Mouse (Mus musculus) heart, embryonic 11.5 days (tissue): ENCODE results near the gene Anxa5. TPM values are rescaled to one million over a fixed set of nuclear protein-coding genes. Genes with fewer than 3 reads are reported as not detected.

Experiments used
- ATAC-seq: fragments of 200-750 bp; cut with Nextera tagmentation; replicated peaks from 2 replicates; pipeline ENCODE4 v1.8.0; 2017; ENCODE audit warnings: moderate library complexity; ENCODE audit not compliant: insufficient number of reproducible peaks, low FRiP score, low TSS enrichment
- H3K27ac ChIP-seq: fragments of 300-500 bp; sonication (generic); 2 replicates; pipeline ENCODE4 v1.5.1; 2014; ENCODE audit warnings: mild to moderate bottlenecking, low read depth, low read length
- H3K27me3 ChIP-seq: fragments of 300-500 bp; sonication (generic); 2 replicates; pipeline ENCODE4 v1.6.1; 2014; ENCODE audit warnings: mild to moderate bottlenecking, low read length, mixed read lengths; ENCODE audit not compliant: control insufficient read depth, insufficient read depth
- H3K36me3 ChIP-seq: fragments of 300-500 bp; sonication (generic); 2 replicates; pipeline ENCODE4 v1.6.1; 2014; ENCODE audit warnings: mild to moderate bottlenecking, low read length, moderate library complexity, mixed read lengths; ENCODE audit not compliant: control insufficient read depth, insufficient read depth
- H3K4me1 ChIP-seq: fragments of 300-500 bp; sonication (generic); 2 replicates; pipeline ENCODE4 v1.6.1; 2014; ENCODE audit warnings: low read length; ENCODE audit not compliant: control insufficient read depth, insufficient read depth
- H3K4me2 ChIP-seq: fragments of 300-500 bp; sonication (generic); 2 replicates; pipeline ENCODE4 v1.6.1; 2014; ENCODE audit warnings: mild to moderate bottlenecking, moderate library complexity
- H3K4me3 ChIP-seq: fragments of 300-500 bp; sonication (generic); 2 replicates; pipeline ENCODE4 v1.5.1; 2014; ENCODE audit warnings: low read depth, low read length
- H3K9ac ChIP-seq: fragments of 300-500 bp; sonication (generic); 2 replicates; pipeline ENCODE4 v1.6.1; 2014; ENCODE audit warnings: mild to moderate bottlenecking, low read depth, low read length, moderate library complexity
- H3K9me3 ChIP-seq: fragments of 300-500 bp; sonication (generic); replicated peaks from 2 replicates; pipeline ENCODE4 v1.6.1; 2016; ENCODE audit warnings: low read length; ENCODE audit not compliant: control insufficient read depth
- WGBS: fragments of 180-500 bp; shearing (Covaris S2); extraction: QIAGEN DNeasy Blood & Tissue Kit; methylation state at CpG from one replicate; pipeline ENCODE4 v1.1.7; 2014; ENCODE audit not compliant: insufficient replicate concordance; 5-methylcytosine and 5-hydroxymethylcytosine counted together
- polyA plus RNA-seq: library from polyadenylated mRNA; unstranded; fragments of >200 nt; fragmentation: Nextera tagmentation; extraction: Ambion mirVana; gene quantifications from 2 replicates; pipeline ENCODE4 v1.2.1, GENCODE M21; 2014

Gene Anxa5
- polyA plus RNA-seq, 1 experiment from 2014 or later: 316 TPM

DNA sequence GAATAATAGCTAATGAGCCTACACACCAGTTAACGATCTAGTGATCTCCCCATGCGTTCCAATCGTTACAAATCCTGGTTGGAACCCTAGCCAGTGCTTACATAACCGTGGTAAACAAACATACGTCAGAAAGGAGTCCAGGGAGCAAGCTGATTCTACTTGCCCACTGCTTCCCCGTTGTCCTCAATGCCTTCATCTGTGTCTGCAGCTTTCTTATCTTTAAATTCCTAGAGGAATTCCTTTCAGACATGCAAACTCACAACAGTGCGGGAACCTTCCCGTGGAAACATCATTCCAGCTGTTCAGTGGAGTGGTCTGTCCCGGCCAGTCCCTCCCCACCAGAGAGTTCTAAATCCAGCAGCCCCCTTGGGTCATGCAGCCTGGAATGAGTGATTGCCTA, 7.2 kb upstream of the Anxa5 start:
- H3K4me3 ChIP-seq: no peak overlapping the region
- no peak for ATAC-seq
- peaks cover 21% of the 10 kb centered on the region for H3K4me1 ChIP-seq
- 0 out of 2 replicates have a peak overlapping the region, but pooled peaks have one; percentile 58 for H3K27ac ChIP-seq
- peak overlapping the region; percentile 17; the same call in 1 of the 2 replicates for H3K4me2 ChIP-seq
- WGBS: 21% methylated on average over 9 of the region's 9 CpGs
- no peaks in the 10 kb centered on the region for H3K36me3 ChIP-seq
- no peaks in the 10 kb centered on the region for H3K27me3 ChIP-seq
- no peak overlapping the region for H3K9ac ChIP-seq
- H3K9me3 ChIP-seq: no peaks in the 10 kb centered on the region

- Histone ChIP-seq H3K4me1 (peaks cover 21% of the 10 kb centered on the region), H3K4me3 (peak overlapping the region; percentile 6; the same call in 1 of the 2 replicates), H3K9ac (peak overlapping the region; percentile 70; the same call in 1 of the 2 replicates), H3K36me3 (no peaks in the 10 kb centered on the region), H3K27me3 (no peaks in the 10 kb centered on the region), H3K4me2 (peak overlapping the region; percentile 52), H3K9me3 (no peaks in the 10 kb centered on the region), H3K27ac (peak overlapping the region; percentile 97)
- peak; percentile 75 for ATAC-seq
- 2% methylated on average over 11 of the region's 11 CpGs for WGBS
Observed at GRCm38 (mm10) chr3:36481776-36482193, 6.1 kb upstream of the Anxa5 start.

DNA sequence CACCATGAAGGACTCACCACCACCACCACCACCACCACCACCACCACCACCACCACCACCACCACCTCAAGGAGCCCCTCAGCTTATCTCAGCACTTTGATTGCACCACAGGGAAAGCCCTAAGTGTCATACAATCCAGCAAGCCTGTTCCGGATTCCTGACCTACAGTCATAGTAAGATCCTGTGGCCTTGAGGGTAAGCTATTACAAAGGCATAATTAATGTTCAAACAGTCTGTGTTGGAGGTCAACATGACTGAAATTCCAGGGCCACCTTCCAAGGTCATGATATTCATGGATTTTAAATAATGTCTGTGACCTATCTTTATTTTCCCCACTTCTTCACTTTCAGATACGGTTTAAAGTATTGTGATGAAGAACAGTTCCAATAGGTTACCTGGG, 4.8 kb upstream of the Anxa5 start:
- 76% methylated on average over 2 of the region's 2 CpGs for WGBS
- no peak for ATAC-seq

GRCm38 (mm10) chr3:36478776-36479175, 3.1 kb upstream of the Anxa5 start:
- Histone ChIP-seq H3K4me2 (no peak overlapping the region), H3K4me1 (peaks cover 21% of the 10 kb centered on the region), H3K36me3 (no peaks in the 10 kb centered on the region), H3K27ac (no peak overlapping the region), H3K9ac (no peak overlapping the region), H3K27me3 (no peaks in the 10 kb centered on the region), H3K4me3 (no peak overlapping the region), H3K9me3 (no peaks in the 10 kb centered on the region)
- 84% methylated on average over 8 of the region's 8 CpGs for WGBS
- ATAC-seq: no peak

More for the DNA sequence above, 4.8 kb upstream of the Anxa5 start:
- no peaks in the 10 kb centered on the region for H3K27me3 ChIP-seq
- peak overlapping the region; percentile 66 for H3K27ac ChIP-seq
- H3K4me3 ChIP-seq: no peak overlapping the region
- no peaks in the 10 kb centered on the region for H3K9me3 ChIP-seq
- H3K4me1 ChIP-seq: peaks cover 21% of the 10 kb centered on the region
- no peak overlapping the region for H3K9ac ChIP-seq
- H3K4me2 ChIP-seq: no peak overlapping the region
- no peaks in the 10 kb centered on the region for H3K36me3 ChIP-seq

GRCm38 (mm10) chr3:36476261-36477155, 814 bp upstream of the Anxa5 start:
- Histone ChIP-seq H3K4me2 (peak overlapping the region; percentile 85), H3K9me3 (no peaks in the 10 kb centered on the region), H3K9ac (peak overlapping the region; percentile 82), H3K4me3 (peak overlapping the region; percentile 87), H3K36me3 (no peaks in the 10 kb centered on the region), H3K27me3 (no peaks in the 10 kb centered on the region), H3K27ac (peak overlapping the region; percentile 84), H3K4me1 (peaks cover 17% of the 10 kb centered on the region)
- ATAC-seq: no peak
- 21% methylated on average over 20 of the region's 20 CpGs for WGBS

GRCm38 (mm10) chr3:36474938-36475483, 683 bp downstream of the Anxa5 start:
- peak overlapping the region; percentile 82 for H3K9ac ChIP-seq
- H3K36me3 ChIP-seq: no peaks in the 10 kb centered on the region
- under 1% methylated on average over 24 of the region's 24 CpGs for WGBS
- no peaks in the 10 kb centered on the region for H3K27me3 ChIP-seq
- peaks cover 18% of the 10 kb centered on the region for H3K4me1 ChIP-seq
- peak overlapping the region; percentile 87 for H3K27ac ChIP-seq
- H3K4me2 ChIP-seq: peak overlapping the region; percentile 85
- peak overlapping the region; percentile 87 for H3K4me3 ChIP-seq
- H3K9me3 ChIP-seq: no peaks in the 10 kb centered on the region
- ATAC-seq: no peak

DNA sequence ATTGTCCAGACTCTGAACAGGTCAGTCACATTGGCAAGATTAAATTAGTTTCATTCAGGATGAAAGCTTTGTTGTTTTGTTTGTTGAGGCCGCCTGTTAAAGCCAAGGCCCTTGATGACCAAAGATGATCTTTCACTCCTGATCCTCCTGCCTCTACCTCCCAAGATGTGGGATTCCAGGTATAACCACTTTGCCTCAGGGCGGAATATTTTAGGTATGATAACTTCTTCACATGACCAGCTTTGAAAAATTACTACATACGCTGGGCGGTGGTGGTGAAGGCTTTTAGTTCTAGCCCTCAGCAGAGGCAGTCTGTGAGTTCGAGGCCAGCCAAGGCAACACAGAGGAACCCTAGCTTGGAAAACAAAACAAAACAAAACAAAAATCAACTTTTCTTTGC, 1.3 kb downstream of the Anxa5 start:
- H3K36me3 ChIP-seq: no peaks in the 10 kb centered on the region
- H3K27me3 ChIP-seq: no peaks in the 10 kb centered on the region
- no peaks in the 10 kb centered on the region for H3K9me3 ChIP-seq
- peak overlapping the region; percentile 85 for H3K4me2 ChIP-seq
- ATAC-seq: no peak
- peaks cover 24% of the 10 kb centered on the region for H3K4me1 ChIP-seq
- no peak overlapping the region for H3K27ac ChIP-seq
- H3K9ac ChIP-seq: peak overlapping the region; percentile 82
- WGBS: 78% methylated on average over 5 of the region's 5 CpGs
- H3K4me3 ChIP-seq: peak overlapping the region; percentile 87

GRCm38 (mm10) chr3:36473222-36473621, 2.5 kb downstream of the Anxa5 start:
- Histone ChIP-seq H3K27ac (no peak overlapping the region), H3K4me3 (no peak overlapping the region), H3K4me1 (peaks cover 26% of the 10 kb centered on the region), H3K4me2 (no peak overlapping the region), H3K9me3 (no peaks in the 10 kb centered on the region), H3K27me3 (no peaks in the 10 kb centered on the region), H3K36me3 (no peaks in the 10 kb centered on the region), H3K9ac (no peak overlapping the region)
- no peak for ATAC-seq
- 92% methylated on average over 5 of the region's 5 CpGs for WGBS
